Mouse (Mus musculus): ENCODE measurements around the gene Gtpbp3.

Gtpbp3 gene

DNA sequence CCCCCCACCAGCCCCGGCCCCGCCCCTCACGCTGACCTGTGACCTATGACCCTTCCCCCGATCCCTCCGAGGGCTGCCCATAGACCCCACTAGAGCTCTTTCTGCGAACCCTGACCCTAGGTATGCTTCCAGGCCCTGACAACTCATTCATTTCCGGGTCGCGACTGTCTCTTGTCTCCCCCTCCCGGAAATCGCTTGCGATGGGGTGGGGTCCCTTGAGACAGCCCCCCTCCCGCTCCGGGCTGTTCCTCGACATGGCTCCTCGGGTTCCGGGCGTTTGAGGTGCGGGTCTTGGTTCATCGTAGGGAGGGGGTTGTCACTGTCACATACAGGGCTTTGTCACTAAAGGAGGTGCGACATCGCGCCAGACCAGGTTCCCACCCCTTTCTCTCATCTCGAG lies 18.5 kb upstream of the Gtpbp3 start:
- DNase-seq (ENCODE audit: low read depth, low spot score), result peak; percentile 61

DNA sequence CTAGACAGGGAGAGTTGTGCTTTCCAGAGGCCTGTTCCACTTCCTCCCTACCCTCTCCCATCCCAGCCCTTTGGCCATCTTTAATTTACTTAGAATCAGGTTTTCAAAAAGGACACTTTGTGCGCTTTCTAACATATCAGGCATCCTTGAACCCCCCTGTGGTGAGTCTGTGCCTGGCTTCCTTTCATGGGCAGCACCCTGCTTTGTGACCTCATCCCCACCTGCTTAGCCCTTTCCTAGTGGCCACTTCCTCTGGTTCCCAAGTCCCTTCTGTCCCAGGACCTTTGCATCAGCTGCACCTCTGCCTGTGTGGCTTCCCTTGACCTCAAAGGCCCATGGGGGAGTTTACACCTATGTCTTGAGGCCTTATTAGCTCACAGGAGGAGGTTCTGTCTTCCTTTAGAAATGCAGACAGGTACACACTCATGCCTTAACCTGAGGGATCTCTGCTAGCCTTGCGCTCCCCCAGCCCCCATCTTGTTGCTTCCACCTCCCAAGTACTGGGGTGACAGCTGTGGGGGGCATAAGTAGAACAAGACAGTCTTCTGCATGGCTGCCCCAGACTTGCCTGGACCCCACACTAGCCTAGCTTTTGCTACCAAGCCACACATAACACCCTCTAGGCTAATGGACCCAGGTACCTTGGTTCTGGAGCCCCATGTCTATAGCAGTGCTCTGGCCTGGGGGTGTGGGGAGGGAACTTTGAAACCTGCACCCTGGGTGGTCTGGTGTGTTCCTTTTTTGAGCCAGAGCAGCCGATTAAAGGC lies 17.6 kb upstream of the Gtpbp3 start:
- DNase-seq (ENCODE audit: low read depth, low spot score), result no peak

DNA sequence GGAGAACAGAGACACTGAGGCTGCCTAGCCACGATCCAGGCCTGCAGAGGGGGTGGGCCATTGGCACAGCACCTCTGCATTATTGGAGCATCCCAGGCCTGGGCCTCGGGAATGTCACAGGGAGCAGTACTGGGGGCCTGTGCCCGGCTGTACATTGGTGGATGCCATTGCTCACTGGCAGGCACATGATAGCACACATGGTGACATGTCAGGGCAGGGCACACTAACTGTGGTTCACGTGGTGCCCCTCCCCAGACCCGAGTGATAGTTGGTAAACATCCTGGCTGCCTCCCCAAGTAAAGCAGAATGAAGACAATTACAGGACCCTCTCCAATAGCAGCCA lies 17.0 kb upstream of the Gtpbp3 start:
- DNase-seq (ENCODE audit: low read depth, low spot score), result no peak

DNA sequence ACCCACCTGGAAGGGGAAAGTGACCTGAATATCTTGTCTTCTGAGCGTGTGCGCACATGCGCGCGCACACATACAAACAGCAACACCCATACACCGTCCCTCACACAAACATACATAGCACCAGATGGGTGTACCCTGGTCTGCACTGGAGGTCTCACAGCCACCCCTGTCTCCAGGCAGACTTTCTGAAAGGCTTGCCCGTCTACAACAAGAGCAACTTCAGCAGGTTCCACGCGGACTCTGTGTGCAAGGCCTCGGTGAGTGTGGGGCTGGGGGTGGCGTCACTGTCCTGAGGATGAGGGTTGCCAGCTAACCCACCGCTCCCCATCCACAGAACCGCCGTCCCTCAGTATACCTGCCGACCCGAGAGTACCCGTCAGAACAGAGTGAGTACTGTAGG lies 16.0 kb upstream of the Gtpbp3 start:
- DNase-seq (ENCODE audit: low read depth, low spot score), result no peak

DNA sequence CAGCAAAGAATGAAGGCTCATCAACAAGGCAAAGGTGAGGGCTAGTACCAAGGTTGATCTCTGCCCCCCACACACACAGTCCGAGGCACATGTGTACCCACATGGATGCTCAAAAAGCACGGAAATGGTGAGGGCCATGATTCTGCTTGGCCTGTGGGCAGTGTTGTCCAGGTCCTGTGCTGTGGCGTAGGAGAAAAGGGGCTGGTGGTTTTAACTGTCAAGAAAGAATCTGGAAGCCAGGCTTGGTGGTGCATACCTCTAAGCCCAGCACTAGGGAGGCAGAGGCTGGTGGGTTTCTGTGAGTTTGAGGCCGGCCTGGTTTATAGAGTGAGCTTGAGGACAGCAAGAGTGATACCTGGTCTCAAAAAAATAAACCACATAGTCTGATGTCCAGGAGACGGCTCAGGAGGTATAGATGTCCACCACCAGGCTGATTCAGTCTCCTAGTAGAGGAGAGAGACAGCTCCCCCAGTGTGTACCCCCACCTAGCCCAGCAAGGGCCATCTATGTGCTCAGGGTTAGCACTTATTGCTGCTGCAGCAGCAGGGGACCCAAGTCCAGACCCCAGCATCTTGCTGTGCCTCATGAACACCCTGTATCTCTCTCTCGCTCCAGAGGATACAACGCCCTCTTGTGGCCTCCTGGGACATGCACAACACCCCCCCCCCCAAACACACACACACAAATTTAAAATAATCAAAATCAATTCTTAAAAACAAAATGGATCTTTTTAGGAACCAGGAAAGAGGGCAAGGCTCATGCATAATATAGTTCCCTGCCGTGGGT lies 15.1 kb upstream of the Gtpbp3 start:
- no peak for DNase-seq (ENCODE audit: low read depth, low spot score)

DNA sequence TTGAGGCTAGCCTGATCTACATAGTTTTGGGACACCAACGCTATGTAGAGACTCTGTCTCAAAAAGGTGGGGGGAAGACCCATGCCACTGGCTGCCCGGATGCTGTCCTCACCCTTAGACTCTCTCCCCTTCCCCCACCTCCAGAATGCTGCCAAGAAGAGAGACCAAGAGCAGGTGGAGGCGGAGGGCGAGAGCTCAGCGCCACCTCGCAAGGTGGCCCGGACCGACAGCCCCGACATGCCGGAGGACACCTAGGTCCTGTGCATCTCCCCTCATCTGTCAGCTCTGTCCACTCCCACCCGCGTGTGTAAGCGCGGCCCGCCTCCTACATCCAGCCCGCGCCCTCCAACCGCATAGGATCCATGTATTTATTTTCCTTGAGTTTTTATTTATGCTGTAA lies 13.6 kb upstream of the Gtpbp3 start:
- DNase-seq (ENCODE audit: low read depth, low spot score), result no peak

DNA sequence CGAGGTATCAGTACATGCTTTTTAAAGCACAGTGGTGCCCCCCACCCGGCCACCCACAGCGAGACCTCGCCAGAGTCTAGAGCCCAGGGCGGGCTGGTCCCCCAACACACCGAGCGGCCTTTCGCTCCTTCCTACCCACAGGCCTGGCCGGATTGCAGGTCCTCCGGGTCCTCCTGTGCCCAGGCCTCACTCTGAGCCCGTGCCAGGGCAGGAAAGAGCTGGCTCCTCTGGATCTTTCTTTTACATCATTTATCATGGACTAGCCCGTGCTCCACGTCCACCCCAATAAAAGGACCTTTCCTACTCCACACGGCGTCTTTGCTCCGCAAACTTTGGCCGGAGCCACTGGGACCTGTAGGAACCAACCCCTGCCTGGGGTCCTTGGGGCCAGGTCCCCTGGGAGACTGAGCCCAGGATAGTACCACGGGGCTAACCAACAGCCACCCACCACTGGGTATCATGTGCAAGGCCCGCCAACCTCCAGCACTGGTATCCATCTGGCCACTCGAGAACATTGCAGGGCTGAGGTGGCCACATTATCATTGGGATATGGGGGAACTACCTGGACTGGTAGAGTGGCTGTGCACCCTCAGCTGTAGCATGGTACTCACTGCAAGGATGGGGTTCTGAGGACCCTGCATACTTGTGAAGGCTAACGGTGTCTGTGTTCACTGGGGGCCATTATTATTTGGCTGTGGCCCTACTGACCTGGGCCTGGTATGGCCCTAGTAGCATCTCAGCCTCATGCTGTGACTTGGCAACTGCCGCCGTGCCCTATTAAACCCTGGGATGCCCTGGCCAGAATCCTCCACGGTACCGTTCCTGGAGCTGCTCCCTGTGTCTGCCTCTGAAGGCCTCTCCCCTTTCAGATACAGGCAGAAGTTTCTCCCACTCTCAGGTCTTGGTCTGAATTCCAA lies 12.9 kb upstream of the Gtpbp3 start:
- no peak for DNase-seq (ENCODE audit: low read depth, low spot score)

DNA sequence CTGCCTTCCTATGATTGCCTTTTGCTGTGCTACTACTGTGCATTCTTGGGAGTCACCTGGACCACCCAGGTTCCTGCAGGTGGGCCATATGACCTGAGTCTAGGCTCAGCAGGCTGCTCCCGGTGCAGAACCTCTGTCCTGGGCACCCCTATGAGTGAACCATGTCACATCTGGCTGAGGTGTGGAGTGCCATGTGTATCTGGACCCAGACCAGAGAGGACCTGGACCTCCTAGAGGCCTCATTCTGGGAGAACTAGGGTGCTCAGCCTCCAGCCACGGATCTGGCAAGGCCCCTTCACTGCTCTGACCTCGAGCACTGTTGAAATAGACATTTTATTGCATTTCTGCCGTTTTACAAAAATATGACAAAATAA lies 12.2 kb upstream of the Gtpbp3 start:
- peak; percentile 36 for DNase-seq (ENCODE audit: low read depth, low spot score)

DNA sequence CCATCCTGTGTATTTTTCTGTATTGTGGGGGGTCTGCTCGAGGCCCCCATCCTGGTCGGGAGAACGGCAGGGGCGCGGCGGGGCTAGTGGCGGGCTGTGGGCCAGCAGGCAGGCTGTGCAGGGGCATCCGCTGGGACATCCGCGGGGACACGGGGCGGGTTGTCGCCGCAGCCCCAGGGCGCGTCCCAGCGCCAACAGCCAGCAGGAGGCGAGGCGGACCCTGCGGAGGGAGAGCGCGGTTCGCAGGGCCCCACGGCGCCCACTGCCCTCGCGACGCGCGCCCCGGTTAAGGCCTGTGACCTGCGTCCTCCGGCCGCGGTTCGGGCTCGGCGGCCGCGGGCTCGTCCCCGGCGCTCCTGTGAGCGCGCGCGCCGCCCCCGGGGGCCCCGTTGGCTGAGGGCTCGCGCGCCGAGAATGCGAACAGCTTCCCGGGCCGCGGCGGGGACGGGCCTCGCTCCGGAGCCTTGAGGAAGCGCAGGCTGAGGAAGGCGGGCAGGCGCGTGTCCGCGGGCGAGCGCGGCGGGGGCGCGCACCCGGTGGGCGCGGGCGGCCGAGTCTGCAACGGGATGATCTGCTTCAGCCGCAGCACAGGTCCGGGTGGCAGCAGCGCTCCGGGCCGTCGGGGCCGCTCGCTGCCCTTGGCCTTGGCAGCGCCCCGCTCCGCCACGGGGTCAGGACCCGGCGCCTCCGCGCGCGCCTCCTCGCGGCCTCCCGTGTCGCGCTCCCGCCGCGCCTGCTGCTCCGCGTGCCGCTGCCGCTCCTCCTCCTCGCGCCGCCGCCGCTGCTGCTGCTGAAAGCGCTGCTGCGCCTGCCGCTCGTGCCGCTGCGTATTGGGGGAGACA lies 11.6 kb upstream of the Gtpbp3 start:
- DNase-seq (ENCODE audit: low read depth, low spot score), result peak; percentile 91

DNA sequence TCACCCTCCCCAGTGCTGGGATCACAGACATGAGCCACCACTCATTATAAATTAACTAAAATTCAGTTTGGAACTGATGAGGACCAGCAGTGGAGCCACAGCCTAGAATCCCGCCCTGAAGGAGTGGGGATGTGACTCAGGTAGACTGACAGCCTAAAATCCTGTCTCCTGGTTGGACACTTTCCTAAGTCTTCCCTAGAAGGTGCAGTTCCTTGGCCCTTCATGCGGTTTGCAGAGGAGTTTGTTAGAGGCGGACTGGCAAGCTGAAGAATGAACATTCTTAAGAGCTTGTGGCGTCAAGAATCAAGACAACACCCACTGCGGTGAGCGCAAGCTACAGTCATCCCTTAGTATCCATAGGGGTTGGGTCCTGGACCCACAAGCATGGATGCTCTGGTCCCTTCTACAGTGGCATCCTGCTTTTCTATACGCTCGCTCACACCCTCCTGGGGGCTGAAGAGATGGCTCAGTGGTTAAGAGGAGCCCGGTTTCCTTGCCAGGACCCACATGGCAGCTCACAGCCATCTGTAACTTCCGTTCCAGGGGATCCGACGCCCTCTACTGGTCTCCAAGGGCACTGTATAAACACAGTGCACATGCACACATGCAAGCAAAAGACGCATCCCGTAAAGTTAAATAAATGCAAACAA lies 10.6 kb upstream of the Gtpbp3 start:
- peak; percentile 88 for DNase-seq (ENCODE audit: low read depth, low spot score)

DNA sequence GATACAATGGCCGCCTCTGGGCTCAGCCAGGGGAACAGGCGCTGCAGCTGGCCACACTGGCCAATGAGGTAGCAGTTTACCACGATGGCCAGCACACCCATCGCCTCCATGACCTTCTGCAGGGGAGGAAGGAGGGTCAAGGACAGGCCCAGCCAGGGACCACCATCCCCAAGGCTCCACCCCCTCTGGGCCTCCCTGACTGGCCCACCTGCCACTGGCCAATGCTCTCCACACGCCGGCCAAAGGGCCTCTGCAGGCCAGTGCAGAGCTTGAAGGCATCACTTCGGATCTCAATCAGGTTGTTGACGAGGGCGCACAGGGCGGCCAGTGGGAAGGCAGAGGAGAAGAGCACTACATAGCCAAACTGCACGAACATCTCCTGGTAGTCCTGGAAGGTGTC lies 9.0 kb upstream of the Gtpbp3 start:
- DNase-seq (ENCODE audit: low read depth, low spot score), result no peak

DNA sequence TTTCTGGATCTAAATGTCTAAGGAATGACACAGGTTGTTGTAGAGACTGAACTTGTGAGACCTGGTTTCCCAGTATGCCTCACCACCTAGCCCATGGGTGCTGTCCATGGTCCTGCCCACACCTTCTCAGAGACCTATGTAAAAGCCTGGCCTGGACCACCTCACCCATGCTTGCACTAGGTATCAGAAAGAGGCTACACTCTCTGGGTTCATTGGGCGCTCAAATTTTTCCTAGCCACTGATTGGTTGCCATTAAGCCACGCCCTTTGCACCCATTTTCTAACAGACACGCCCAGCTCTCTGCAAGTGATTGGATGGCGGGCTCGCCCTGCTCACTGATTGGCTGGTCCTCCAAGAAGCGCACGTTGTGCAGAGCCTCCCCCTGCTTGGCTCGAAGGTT lies 4.0 kb upstream of the Gtpbp3 start:
- peak; percentile 51 for DNase-seq (ENCODE audit: low read depth, low spot score)

DNA sequence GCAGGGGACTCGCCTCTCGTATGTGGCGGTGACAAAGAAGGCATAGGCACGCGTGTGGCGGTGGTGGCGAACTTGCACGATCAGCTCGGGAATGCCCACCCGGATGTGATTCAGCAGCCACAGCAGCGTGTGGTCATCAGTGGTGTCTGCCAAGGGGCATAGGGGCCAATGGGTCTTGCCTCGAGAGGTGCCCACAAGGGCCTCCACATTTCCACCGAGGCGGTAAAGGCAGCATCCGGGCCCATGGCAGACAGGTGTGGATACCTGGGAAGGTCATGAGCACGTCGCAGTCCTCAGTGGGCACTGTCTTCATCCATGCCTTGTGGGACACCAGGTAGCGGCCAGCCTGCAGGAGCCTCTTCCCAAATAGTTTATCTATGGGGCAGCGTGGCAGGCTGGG lies 3.2 kb upstream of the Gtpbp3 start:
- DNase-seq (ENCODE audit: low read depth, low spot score), result no peak

DNA sequence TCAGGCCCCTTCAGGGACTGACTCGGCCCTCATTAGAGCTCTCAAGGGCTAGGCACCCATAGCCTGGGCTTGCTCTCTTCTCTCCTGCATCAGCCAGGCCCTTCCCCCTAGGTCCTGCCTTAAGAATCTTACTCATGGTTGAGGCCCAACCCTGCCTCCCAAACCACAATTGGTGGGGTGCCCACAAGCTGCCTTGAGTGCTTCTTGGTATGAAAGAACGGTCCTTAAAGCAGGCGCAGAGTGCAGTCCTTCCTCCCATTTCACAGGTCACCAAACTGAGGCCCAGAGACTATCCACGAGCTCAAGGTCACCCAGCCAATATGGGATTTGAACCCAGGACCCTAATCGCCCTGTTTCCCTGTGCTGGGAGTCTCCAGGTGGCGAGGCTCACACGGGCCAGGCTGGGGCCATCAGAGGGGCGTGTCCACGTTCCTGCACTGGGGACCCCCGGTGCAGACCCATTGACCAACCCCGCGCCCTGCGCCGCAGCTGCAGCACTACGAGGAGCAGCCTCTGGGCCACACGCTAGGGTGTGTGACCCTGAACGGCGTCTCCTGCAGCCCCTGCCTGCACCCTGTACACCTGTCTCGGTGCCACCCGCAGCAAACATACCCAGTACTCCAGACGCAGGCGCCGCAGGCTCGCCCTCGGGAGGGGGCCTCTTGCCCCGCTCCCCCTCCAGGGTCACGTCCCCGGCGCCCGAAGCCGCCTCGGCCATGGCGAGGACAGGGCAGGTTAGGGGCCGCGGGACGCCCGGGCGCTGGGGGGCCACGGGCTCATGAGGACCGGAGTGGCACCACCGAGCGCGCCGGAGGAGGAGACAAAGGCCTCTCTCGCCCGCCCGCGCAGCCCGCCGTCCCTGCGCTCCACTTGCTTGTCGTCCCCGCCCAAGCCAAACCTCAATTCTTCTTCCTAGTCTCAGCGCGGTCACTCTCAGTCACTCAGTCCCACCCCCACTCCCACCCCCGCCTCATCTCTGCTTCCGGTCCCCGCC lies 2.5 kb upstream of the Gtpbp3 start, which contains the start of gene Ano8:
Gene Ano8 (minus strand): TSS at position 822 of the 994 bp plus-strand sequence.
- peak; percentile 93 for DNase-seq (ENCODE audit: low read depth, low spot score)

DNA sequence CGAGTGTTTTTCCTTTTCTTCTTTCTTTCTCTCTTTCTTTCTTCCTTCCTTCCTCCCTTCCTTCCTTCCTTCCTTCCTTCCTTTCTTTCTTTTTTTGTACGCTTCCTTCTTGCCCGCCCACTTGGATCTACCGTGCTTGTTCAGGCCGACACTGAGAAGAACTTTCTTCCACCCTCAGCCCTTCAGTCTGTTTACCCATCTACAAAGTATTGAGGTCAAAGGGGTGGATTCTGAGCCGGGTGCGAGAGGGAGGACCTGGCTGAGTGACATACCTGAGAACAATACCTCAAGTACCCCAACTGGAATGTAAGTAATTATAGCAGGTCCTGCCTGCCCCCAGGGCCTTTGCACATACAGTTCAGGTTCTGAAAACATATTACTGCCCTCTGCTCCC lies 1.8 kb upstream of the Gtpbp3 start:
- no peak for DNase-seq (ENCODE audit: low read depth, low spot score)

DNA sequence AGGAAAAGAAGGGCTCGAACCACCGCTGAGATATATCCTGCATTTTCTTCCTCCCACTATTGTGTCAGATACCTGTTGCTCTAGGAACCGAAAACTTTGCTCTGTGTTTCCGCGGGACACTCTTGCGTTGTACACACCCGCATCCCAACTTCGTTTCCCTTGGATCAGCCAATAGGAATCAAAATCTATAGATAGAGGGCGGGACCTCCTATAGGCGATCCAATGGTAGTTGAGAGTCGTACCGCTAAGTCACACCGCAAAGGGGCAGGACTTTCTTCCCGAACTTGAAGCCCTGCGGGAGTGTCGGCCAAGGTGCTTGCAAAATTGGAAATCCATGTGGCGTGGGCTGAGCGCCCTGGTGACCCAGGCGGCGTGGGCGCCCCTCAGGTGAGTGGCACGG lies 551 bp downstream of the Gtpbp3 start:
- peak; percentile 96 for DNase-seq (ENCODE audit: low read depth, low spot score)

DNA sequence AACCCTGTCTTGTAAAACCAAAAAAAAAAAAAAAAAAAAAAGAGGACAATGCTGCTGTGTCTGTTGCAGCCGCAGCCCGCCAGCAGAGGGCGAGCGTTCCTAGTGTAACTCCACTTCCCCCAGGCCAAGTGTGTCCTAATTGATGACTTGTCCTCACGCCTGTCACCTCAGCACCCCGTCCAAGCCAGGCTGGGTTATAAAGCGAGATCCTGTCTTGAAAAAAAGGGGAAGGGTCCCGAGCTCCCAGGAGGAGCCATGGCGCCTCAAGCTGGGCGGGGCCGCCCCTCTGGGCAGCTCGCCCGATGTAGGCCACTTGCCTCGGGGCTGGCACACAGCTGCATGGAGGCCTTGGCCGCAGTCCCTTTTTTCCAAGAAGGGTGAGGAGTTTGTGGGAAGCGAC lies 7.1 kb downstream of the Gtpbp3 start:
- DNase-seq (ENCODE audit: low read depth, low spot score), result peak; percentile 82

DNA sequence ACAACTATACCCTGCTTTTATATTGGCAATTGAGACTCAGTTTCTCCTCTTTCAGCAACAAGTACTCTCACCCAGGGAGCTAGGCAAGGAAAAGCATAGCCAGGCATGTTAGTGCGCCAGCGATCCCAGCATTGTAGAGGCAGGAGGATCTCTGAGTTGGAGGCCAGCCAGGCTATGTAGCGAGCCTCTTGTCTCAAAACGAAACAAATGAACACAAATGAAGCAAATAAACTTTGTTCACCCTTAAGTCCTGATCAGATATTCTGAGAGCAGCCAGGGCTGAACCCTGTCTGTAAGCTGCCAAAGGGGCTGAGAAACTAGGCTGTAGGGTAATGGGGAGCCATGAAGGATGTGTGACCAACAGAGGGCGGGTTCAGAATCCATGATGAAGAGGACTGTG lies 7.9 kb downstream of the Gtpbp3 start:
- no peak for DNase-seq (ENCODE audit: low read depth, low spot score)

DNA sequence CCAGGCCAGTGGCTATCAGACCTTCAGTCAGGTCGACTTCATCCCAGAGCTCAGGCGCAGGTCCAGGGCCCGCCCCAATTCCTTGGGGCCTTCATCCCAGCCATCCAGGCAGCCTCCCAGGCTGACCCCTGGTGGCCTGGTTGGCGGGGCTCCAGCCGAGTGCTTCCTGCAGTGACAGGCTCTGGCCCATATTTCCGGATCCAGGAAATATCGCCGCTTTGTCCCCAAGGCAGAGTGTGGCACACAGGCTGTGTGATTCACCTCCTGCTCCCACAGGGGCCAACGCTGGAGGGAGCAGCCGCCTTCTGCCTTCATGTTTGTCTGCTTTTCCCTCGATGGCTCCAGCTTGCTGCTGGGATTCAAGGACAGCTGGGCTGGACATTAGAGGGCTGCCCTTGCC lies 8.6 kb downstream of the Gtpbp3 start:
- no peak for DNase-seq (ENCODE audit: low read depth, low spot score)

Measured in A20 (cell line).